Mouse (Mus musculus) stomach, postnatal 0 days (tissue): ENCODE measurements around the gene Padi1.

ENCODE experiments used
- CTCF ChIP-seq: IDR thresholded peaks from 2 replicates; pipeline ENCODE4 v1.5.1; 2016; ENCODE audit warnings: antibody characterized with exemption, low read depth, mild to moderate bottlenecking, moderate library complexity
- EP300 ChIP-seq: optimal IDR thresholded peaks from 2 replicates; pipeline ENCODE3; 2016; ENCODE audit warnings: antibody characterized with exemption

DNA sequence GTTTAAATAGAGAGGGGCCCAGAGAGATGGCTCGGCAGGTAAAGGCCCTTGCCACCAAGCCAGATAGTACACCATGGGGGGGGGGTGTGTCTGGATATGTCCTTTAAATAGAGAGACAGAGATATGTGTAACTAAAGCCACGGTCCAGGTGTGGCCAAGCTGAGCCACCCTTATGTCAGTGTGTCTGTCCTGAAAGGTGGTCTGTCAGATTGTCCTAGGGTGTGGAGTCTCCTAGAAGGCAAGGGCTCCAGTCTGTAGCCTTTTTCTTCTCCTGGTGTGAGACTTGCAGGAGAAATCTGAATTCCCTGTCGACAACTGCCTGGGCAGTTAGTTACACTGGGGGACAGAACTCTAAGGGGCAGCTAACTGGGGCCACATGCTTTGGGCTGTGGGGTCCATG lies 34.6 kb upstream of the Padi1 start:
- TF ChIP-seq EP300, result no peak
- TF ChIP-seq CTCF, result no peak
